Mouse (Mus musculus) MEL-GATA-1-ER (cell line): ENCODE data around the gene Plagl1.

ENCODE experiments used
- DNase-seq: peaks from one replicate; pipeline ENCODE4 v3.0.0-alpha.2; 2012; ENCODE audit warnings: low read depth; ENCODE audit errors: extremely low read depth

Gene Plagl1

GRCm38 (mm10) chr10:13133850-13134249 lies 73.5 kb downstream of the Plagl1 start:
- no peak for DNase-seq

GRCm38 (mm10) chr10:13135276-13135675 lies 75.0 kb downstream of the Plagl1 start:
- no peak for DNase-seq

DNA sequence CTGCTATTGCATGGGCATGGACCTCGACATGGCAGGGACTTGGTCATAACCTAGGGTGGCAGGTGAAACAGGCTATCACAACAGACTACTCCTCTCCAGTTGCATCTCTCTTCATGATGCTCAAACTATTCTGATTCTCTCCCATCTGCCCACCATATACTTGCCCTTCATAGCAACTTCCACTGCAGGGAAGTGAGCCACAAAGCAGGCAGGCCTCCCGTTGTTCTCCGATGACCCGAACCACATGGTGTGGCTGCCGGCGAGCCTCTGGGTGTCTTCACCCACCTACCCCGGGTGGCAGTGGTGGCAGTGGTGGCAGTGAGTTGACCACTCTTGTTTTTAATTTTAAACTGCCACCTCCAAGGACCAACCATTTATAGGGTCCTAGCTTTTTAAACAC lies 75.4 kb downstream of the Plagl1 start:
- no peak for DNase-seq

- no peak for DNase-seq
Measured at GRCm38 (mm10) chr10:13137906-13138305, 77.6 kb downstream of the Plagl1 start.

GRCm38 (mm10) chr10:13140434-13140833 lies 80.1 kb downstream of the Plagl1 start:
- no peak for DNase-seq

- no peak for DNase-seq
Measured at GRCm38 (mm10) chr10:13150435-13150834, 90.1 kb downstream of the Plagl1 start.

- no peak for DNase-seq
Measured at GRCm38 (mm10) chr10:13151353-13151752, 91.0 kb downstream of the Plagl1 start.

GRCm38 (mm10) chr10:13152811-13153364 lies 92.6 kb downstream of the Plagl1 start:
- no peak for DNase-seq

DNA sequence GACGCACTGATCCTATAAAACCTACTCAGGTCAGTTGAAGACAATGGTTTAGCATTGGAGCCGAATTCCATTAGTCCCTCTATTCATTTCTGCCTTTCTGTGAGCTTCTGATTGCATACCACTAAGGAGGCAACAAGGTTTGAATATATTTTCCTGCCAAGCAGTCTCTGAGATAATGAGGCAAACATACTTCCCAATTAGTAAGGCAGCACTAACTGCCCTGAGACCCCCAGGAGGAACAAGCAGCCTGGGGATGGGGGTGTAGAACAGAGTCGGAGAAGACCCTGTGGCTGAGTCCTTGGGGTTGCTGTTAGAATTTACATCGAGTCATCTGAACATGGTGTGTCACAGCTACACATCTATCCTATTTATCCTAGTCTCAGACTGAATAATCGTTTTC lies 95.1 kb downstream of the Plagl1 start:
- DNase-seq: no peak

DNA sequence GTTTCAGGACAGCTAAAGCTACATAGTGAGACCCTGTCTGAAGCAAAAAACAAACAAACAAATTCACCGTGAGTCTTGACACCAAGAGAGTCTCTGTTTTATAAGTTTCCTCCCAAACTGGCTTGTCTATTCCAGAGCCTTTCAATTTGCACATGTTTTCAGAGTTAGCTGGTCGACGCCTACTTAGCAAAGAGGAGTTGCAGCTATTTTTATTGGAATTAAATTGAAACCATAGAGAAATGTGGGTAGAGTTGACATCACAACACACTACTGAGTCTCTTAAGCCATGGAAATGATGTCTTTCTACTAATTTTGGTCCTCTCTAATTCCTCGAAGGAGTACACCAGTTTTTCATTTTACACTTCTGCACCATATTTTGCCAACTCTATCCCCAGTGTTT lies 100.6 kb downstream of the Plagl1 start:
- no peak for DNase-seq

DNA sequence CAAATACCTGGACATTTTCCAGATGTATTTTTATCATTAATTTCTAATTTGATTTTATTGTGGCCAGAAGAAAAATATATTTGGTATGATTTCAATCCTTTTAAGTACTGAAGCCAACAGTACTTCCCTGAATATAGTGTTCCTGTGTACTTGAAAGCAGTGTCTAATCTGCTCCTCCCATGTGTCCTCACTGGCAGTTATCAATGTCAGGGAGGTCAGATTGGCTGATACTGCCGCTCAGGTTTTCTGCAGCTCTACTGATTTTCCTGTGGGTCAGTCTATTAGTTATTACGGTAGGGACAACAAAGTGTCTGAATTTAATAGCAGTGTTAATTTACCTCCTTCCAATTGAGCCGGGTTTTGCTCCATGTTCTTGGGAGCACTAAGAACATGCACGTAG lies 101.7 kb downstream of the Plagl1 start:
- DNase-seq: no peak

- DNase-seq: no peak
Measured at GRCm38 (mm10) chr10:13168461-13168860, 108.2 kb downstream of the Plagl1 start.

GRCm38 (mm10) chr10:13170739-13171448 lies 110.6 kb downstream of the Plagl1 start:
- DNase-seq: no peak

GRCm38 (mm10) chr10:13171461-13171860 lies 111.2 kb downstream of the Plagl1 start:
- DNase-seq: no peak

DNA sequence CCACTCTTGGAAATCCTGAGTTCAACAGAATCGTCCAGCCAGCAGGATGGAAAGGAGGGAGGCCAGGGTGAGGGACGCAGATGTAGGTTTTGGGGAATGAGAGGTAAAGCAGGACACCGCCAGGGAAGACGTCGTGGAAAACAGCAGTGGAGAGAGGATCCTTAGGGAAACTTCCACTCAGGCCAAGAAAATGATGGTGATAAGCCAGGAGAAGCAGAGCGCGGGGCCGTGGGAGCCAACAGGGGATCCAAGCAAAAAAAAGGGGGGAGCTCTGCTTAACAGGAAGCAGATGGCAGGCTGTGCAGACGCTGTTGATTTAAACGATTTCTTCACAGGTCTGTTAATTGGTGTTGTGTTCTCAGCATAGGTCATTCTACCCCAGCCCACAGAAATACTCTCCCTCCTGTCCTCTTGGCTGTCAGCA lies 112.5 kb downstream of the Plagl1 start:
- DNase-seq: no peak

GRCm38 (mm10) chr10:13175866-13176265 lies 115.6 kb downstream of the Plagl1 start:
- no peak for DNase-seq

DNA sequence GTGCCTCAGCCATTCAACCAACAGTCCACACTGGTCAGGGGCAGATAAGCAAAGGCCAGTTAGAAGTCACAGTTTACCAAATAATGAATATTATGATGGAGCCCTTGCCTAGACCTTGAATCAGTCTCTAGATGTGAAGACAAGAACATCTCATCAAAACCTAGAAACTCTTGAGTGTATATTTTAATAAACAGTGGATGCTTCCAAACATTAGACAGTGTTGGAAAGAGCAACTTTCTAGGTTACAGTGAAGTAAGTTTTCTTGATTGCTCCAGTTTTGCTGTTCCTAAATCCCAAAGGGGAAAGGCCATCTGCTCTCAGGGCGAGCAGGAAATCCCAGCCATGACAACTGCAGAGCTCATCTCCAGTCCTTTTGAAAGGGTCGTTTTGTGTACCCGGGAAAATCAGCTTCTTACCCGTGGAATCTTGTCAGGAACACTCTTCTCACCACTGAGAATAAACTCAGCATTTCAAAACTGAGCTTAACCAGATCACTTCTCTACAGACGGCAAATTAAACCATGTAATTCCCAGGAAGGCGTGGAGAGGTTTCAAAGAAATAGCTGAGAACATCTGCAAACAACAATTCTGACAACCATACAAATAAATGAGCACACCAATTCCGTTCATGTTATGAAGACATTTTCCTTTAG lies 117.8 kb downstream of the Plagl1 start, which contains the start of gene Zc2hc1b:
Zc2hc1b (minus strand) TSS at position 51 of the 652 bp plus-strand sequence.
- DNase-seq: no peak

DNA sequence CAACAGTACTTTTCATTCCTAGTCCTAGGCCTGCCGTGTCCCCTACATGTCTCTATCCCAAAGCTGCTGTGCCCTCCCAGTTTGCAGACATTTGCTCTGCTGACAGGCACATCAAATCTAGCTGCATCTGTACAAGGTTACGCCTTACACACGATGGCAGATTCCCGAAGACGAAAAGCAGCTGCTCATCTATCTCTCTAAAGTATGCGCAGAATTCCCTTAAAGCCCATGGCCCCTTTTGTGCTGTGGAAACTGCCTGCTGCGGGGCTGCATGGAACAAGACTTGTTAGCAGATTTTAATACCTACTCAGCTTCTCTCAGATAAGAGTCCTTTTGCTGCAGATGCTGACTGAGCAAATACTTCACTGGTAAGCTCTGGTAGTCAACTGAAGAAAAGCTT lies 119.9 kb downstream of the Plagl1 start:
- DNase-seq: no peak
